Mouse (Mus musculus) heart, embryonic 14.5 days (tissue): ENCODE results near the gene Olfr130. TPM values are rescaled to one million over a fixed set of nuclear protein-coding genes. Genes with fewer than 3 reads are reported as not detected.

Experiments used
- ATAC-seq: fragments of 200-750 bp; cut with Nextera tagmentation; 2 replicates; pipeline ENCODE4 v1.8.0; 2017; ENCODE audit warnings: low read depth, moderate TSS enrichment; ENCODE audit not compliant: insufficient number of reproducible peaks, insufficient read depth, low FRiP score
- H3K27ac ChIP-seq, 2 experiments: fragments of 200-500 bp in 1 of 2; fragments of 300-500 bp in 1 of 2; sonication (generic) in 1 of 2; replicated peaks in 1 of 2; 2 replicates each; pipeline ENCODE4 v1.5.1; 2012 to 2014; ENCODE audit warnings: low read depth in 2 of 2, low read length in 2 of 2, control low read depth in 1 of 2, mild to moderate bottlenecking in 1 of 2, mixed read lengths in 1 of 2; ENCODE audit not compliant: control insufficient read depth in 1 of 2, insufficient read depth in 1 of 2
- H3K27me3 ChIP-seq: fragments of 300-500 bp; sonication (generic); 2 replicates; pipeline ENCODE4 v1.6.1; 2014; ENCODE audit warnings: mild to moderate bottlenecking, low read length, control low read depth; ENCODE audit not compliant: control insufficient read depth, insufficient read depth
- H3K36me3 ChIP-seq: fragments of 300-500 bp; sonication (generic); 2 replicates; pipeline ENCODE4 v1.6.1; 2014; ENCODE audit warnings: mild to moderate bottlenecking, control low read depth, low read length, mixed read lengths; ENCODE audit not compliant: control insufficient read depth, insufficient read depth
- H3K4me1 ChIP-seq, 2 experiments: fragments of 200-500 bp in 1 of 2; fragments of 300-500 bp in 1 of 2; sonication (generic) in 1 of 2; 2 replicates each; pipeline ENCODE4 v1.6.1; 2012 to 2014; ENCODE audit warnings: low read length in 2 of 2, control low read depth in 1 of 2, mixed read lengths in 1 of 2; ENCODE audit not compliant: control insufficient read depth in 2 of 2, insufficient read depth in 2 of 2
- H3K4me2 ChIP-seq: fragments of 300-500 bp; sonication (generic); 2 replicates; pipeline ENCODE4 v1.6.1; 2014; ENCODE audit warnings: mild to moderate bottlenecking, low read length
- H3K4me3 ChIP-seq, 2 experiments: fragments of 200-500 bp in 1 of 2; fragments of 300-500 bp in 1 of 2; sonication (generic) in 1 of 2; 2 replicates each; pipeline ENCODE4 v1.5.1; 2012 to 2014; ENCODE audit warnings: low read length in 2 of 2, mild to moderate bottlenecking in 2 of 2, control low read depth in 1 of 2, low read depth in 1 of 2, moderate library complexity in 1 of 2; ENCODE audit not compliant: control insufficient read depth in 1 of 2, insufficient read depth in 1 of 2
- H3K9ac ChIP-seq: fragments of 300-500 bp; sonication (generic); 2 replicates; pipeline ENCODE4 v1.6.1; 2014; ENCODE audit warnings: mild to moderate bottlenecking, low read length
- H3K9me3 ChIP-seq: fragments of 300-500 bp; sonication (generic); 2 replicates; pipeline ENCODE4 v1.6.1; 2016; ENCODE audit warnings: low read length, control low read depth; ENCODE audit not compliant: control insufficient read depth
- WGBS: fragments of 180-500 bp; shearing (Covaris S2); extraction: QIAGEN DNeasy Blood & Tissue Kit; methylation state at CpG from one replicate; pipeline ENCODE4 v1.1.7; 2014; 5-methylcytosine and 5-hydroxymethylcytosine counted together
- polyA plus RNA-seq: library from polyadenylated mRNA; unstranded; fragments of >200 nt; fragmentation: Nextera tagmentation; extraction: Ambion mirVana; gene quantifications from 2 replicates; pipeline ENCODE4 v1.2.1, GENCODE M21; 2014

The Olfr130 gene
- polyA plus RNA-seq: not detected in 2 replicates

- Histone ChIP-seq H3K27ac (no peak within 1 kb of the TSS), H3K4me2 (no peak within 1 kb of the TSS), H3K9ac (no peak within 1 kb of the TSS), H3K27me3 (no peaks in the 10 kb centered on the region), H3K36me3 (no peaks in the 10 kb centered on the region), H3K9me3 (no peaks in the 10 kb centered on the region), H3K4me1 (no peaks in the 10 kb centered on the region), H3K4me3 (no peak within 1 kb of the TSS)
- WGBS: 72% methylated on average over 1 of the region's 1 CpGs
- ATAC-seq: no peak
Measured at GRCm38 (mm10) chr17:38063621-38064020, at the start of gene Olfr130. Gene Olfr130 (plus strand): TSS chr17:38063921.

DNA sequence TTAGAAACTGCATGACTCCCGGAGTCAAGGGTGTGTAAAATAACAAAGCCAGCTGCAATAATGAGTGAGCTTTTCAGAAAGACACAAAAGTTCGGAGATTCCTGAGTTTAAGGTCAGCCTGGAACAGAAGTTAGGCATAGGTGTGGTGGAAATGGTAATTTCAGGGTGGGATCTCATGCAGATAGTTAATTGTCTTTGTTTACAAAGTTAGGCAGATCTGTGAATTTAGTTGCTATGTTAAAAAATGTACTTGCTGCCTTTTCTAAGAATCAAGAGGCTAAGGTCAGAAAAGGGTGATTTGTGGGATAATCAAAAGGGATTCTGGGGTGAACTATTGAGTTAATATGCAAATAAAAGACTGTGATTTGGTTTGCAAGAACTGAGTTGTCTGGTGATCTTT lies 47.4 kb upstream of the Olfr130 start:
- Histone ChIP-seq H3K4me2 (no peak overlapping the region), H3K9me3 (no peaks in the 10 kb centered on the region)
- ATAC-seq: no peak

DNA sequence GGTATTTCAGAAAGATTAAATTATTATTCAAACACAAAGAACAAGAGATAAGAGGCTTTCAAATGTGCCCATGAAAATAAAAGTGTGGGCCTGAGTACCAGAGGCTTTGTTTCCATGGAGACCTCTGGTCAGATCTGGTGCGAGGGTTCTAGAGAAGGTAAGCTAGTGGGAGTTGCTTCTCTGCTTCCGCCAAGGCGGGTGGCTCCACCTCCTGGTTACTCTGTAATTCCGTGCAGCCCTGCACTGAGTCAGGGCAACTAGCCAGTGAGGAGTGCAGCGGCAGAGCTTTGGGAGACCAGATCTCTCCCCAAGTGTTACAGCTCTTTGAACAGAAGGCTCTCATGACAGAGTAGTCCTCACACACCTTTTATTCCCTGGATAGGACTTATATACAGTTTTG lies 37.4 kb upstream of the Olfr130 start:
- Histone ChIP-seq H3K27me3 (no peaks in the 10 kb centered on the region), H3K9ac (no peak overlapping the region), H3K4me2 (no peak overlapping the region), H3K4me1 (no peaks in the 10 kb centered on the region), H3K9me3 (no peaks in the 10 kb centered on the region), H3K4me3 (no peak overlapping the region), H3K27ac (no peak overlapping the region), H3K36me3 (no peaks in the 10 kb centered on the region)
- ATAC-seq: no peak
- 31% methylated on average over 5 of the region's 5 CpGs for WGBS

More for the DNA sequence above, 47.4 kb upstream of the Olfr130 start:
- H3K4me1 ChIP-seq: no peaks in the 10 kb centered on the region
- no peak overlapping the region for H3K9ac ChIP-seq
- WGBS: 76% methylated on average over 2 of the region's 2 CpGs
- H3K4me3 ChIP-seq: no peak overlapping the region
- no peak overlapping the region for H3K27ac ChIP-seq
- H3K27me3 ChIP-seq: no peaks in the 10 kb centered on the region
- no peaks in the 10 kb centered on the region for H3K36me3 ChIP-seq

GRCm38 (mm10) chr17:38059979-38060378 lies 3.7 kb upstream of the Olfr130 start, which contains the start of gene Olfr129:
Gene Olfr129 (minus strand): TSS chr17:38060079.
- H3K9ac ChIP-seq: no peak within 1 kb of the TSS
- H3K36me3 ChIP-seq: no peaks in the 10 kb centered on the region
- H3K4me2 ChIP-seq: no peak within 1 kb of the TSS
- H3K27ac ChIP-seq: no peak within 1 kb of the TSS
- H3K27me3 ChIP-seq: no peaks in the 10 kb centered on the region
- peaks cover under 1% of the 10 kb centered on the region; the same call in 1 of the 2 replicates for H3K9me3 ChIP-seq
- no peak within 1 kb of the TSS for H3K4me3 ChIP-seq
- ATAC-seq: no peak
- 62% methylated on average over 1 of the region's 1 CpGs for WGBS
- H3K4me1 ChIP-seq: no peaks in the 10 kb centered on the region

DNA sequence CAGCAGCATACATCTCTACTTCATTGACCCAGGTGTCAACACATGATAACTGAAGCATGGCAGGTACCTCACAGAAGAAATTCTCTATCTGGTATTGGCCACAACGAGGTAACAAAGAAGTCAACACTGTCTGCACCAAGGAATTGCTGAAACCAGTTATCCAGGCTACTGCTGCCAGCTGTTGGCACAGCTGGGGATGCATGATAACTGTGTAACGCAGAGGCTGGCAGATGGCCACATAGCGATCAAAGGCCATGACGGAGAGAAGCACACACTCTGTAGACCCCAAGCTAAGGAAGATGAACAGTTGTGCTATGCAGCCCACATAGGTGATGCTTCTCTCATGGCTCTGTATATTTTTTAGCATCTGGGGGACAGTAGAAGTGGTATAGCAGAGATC lies 18.6 kb downstream of the Olfr130 start:
- Histone ChIP-seq H3K36me3 (no peaks in the 10 kb centered on the region), H3K4me1 (no peaks in the 10 kb centered on the region), H3K4me2 (no peak overlapping the region), H3K9me3 (0 out of 2 replicates have a peak, but pooled peaks cover 5% of the 10 kb centered on the region), H3K27me3 (no peaks in the 10 kb centered on the region), H3K27ac (no peak overlapping the region), H3K9ac (no peak overlapping the region), H3K4me3 (no peak overlapping the region)
- WGBS: 79% methylated on average over 4 of the region's 4 CpGs
- ATAC-seq: no peak

DNA sequence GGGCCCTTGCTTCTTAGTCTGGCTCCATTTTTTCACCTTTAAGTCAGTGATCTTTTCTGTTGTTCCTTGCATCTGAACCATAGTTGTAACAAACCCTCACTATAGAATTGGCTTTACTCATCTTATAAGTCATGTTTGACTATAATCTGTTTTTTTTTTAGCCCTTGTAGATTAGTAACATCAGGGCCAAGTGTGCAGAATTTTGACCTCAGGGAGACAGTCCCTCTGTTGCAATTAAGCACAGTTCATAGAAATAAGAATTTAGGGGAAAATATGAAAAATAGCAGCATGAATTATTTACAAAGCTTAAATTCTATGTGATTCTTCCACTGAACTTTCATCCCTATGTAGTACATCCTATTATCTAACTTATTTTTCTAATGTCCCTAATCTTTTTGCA lies 24.9 kb downstream of the Olfr130 start, which contains the start of gene Olfr131:
Olfr131 (minus strand) TSS at position 101 of the 400 bp plus-strand sequence.
- ATAC-seq: no peak
- no peaks in the 10 kb centered on the region for H3K4me1 ChIP-seq
- no peaks in the 10 kb centered on the region for H3K36me3 ChIP-seq
- no peak within 1 kb of the TSS for H3K27ac ChIP-seq
- no peak within 1 kb of the TSS for H3K4me3 ChIP-seq
- H3K9ac ChIP-seq: no peak within 1 kb of the TSS
- 0 out of 2 replicates have a peak, but pooled peaks cover 5% of the 10 kb centered on the region for H3K9me3 ChIP-seq
- H3K4me2 ChIP-seq: no peak within 1 kb of the TSS
- no peaks in the 10 kb centered on the region for H3K27me3 ChIP-seq

Other genes with a start within 250 kb of the Olfr130 start
- gene Olfr125, start 231.0 kb upstream of the Olfr130 start, polyA plus RNA-seq: not detected in 2 replicates
- not detected in 2 replicates for gene Olfr126, start 216.4 kb upstream of the Olfr130 start, polyA plus RNA-seq
- gene Olfr127, start 163.5 kb upstream of the Olfr130 start, polyA plus RNA-seq: not detected in 2 replicates
- not detected in 2 replicates for gene Olfr128, start 143.4 kb upstream of the Olfr130 start, polyA plus RNA-seq
- gene Olfr761, start 110.8 kb upstream of the Olfr130 start, polyA plus RNA-seq: not detected in 2 replicates
- gene Olfr129, start 3.8 kb upstream of the Olfr130 start, polyA plus RNA-seq: not detected in 2 replicates
- gene Olfr131, start 24.8 kb downstream of the Olfr130 start, polyA plus RNA-seq: not detected in 2 replicates
- not detected in 2 replicates for gene Olfr132, start 70.6 kb downstream of the Olfr130 start, polyA plus RNA-seq
- gene Olfr133, start 81.4 kb downstream of the Olfr130 start, polyA plus RNA-seq: not detected in 2 replicates
- gene Olfr134, start 107.5 kb downstream of the Olfr130 start, polyA plus RNA-seq: not detected in 2 replicates
- gene Olfr135, start 140.4 kb downstream of the Olfr130 start, polyA plus RNA-seq: not detected in 2 replicates
- gene Olfr138, start 197.1 kb downstream of the Olfr130 start, polyA plus RNA-seq: not detected in 2 replicates
- not detected in 2 replicates for gene Olfr137, start 243.6 kb downstream of the Olfr130 start, polyA plus RNA-seq